Mouse (Mus musculus) heart, postnatal 0 days (tissue): ENCODE data around the gene Gm20824. TPM values are rescaled to one million over a fixed set of nuclear protein-coding genes. Genes with fewer than 3 reads are reported as not detected.
"Not testable (repeated sequence)": the region's sequence is repeated elsewhere in the genome, so short reads cannot be mapped to it uniquely, and the experiment has no call there.

Experiments used
- ATAC-seq: fragments of 200-750 bp; cut with Nextera tagmentation; 2 replicates; pipeline ENCODE4 v1.8.0; 2017; ENCODE audit warnings: low read depth, moderate number of reproducible peaks, moderate library complexity; ENCODE audit not compliant: insufficient read depth
- DNase-seq: peaks from one replicate; pipeline ENCODE4 v3.0.0-alpha.2; 2016; ENCODE audit warnings: low spot score
- H3K27ac ChIP-seq: fragments of 300-500 bp; sonication (generic); 2 replicates; pipeline ENCODE4 v1.5.1; 2014; ENCODE audit warnings: low read depth, mild to moderate bottlenecking
- H3K27me3 ChIP-seq: fragments of 300-500 bp; sonication (generic); 2 replicates; pipeline ENCODE4 v1.6.1; 2014; ENCODE audit warnings: low read length, mixed read lengths; ENCODE audit not compliant: control insufficient read depth, insufficient read depth
- H3K36me3 ChIP-seq: fragments of 300-500 bp; sonication (generic); replicated peaks from 2 replicates; pipeline ENCODE4 v1.6.1; 2014; ENCODE audit warnings: low read length, mixed read lengths; ENCODE audit not compliant: control insufficient read depth, insufficient read depth
- H3K4me1 ChIP-seq: fragments of 300-500 bp; sonication (generic); 2 replicates; pipeline ENCODE4 v1.6.1; 2014; ENCODE audit warnings: antibody characterized with exemption; ENCODE audit not compliant: control insufficient read depth, insufficient read depth
- H3K4me2 ChIP-seq: fragments of 300-500 bp; sonication (generic); 2 replicates; pipeline ENCODE4 v1.6.1; 2014; ENCODE audit warnings: low read depth, mild to moderate bottlenecking, low read length, moderate library complexity
- H3K4me3 ChIP-seq: fragments of 300-500 bp; sonication (generic); 2 replicates; pipeline ENCODE4 v1.5.1; 2014; ENCODE audit warnings: low read depth, low read length
- H3K9ac ChIP-seq: fragments of 300-500 bp; sonication (generic); replicated peaks from 2 replicates; pipeline ENCODE4 v1.6.1; 2014; ENCODE audit warnings: low read depth, low read length, mixed read lengths
- H3K9me3 ChIP-seq: fragments of 300-500 bp; sonication (generic); replicated peaks from 2 replicates; pipeline ENCODE4 v1.6.1; 2016; ENCODE audit warnings: low read length; ENCODE audit not compliant: control insufficient read depth
- WGBS: fragments of 180-500 bp; shearing (Covaris S2); extraction: QIAGEN DNeasy Blood & Tissue Kit; methylation state at CpG from one replicate; pipeline ENCODE4 v1.1.7; 2014; 5-methylcytosine and 5-hydroxymethylcytosine counted together
- polyA plus RNA-seq: library from polyadenylated mRNA; unstranded; fragments of >200 nt; fragmentation: Nextera tagmentation; extraction: Ambion mirVana; gene quantifications from 2 replicates; pipeline ENCODE4 v1.2.1, GENCODE M21; 2015
- total RNA-seq: library from RNA; depleted of rRNA; stranded (reverse); fragments of >200 nt; gene quantifications from 2 replicates; pipeline ENCODE4 v1.2.3, GENCODE M21; 2014; ENCODE audit warnings: low replicate concordance; rRNA removed

The Gm20824 gene
- not detected in 2 replicates for total RNA-seq
- polyA plus RNA-seq: not detected in 2 replicates

- not testable (repeated sequence) for H3K4me1 ChIP-seq, H3K27me3 ChIP-seq, H3K9ac ChIP-seq, H3K4me3 ChIP-seq, H3K4me2 ChIP-seq, ATAC-seq, H3K27ac ChIP-seq, DNase-seq, H3K36me3 ChIP-seq, H3K9me3 ChIP-seq
- WGBS: no CpG with 5 or more reads among the region's 6 CpGs
Observed at GRCm38 (mm10) chrY:8257607-8258006, at the start of gene Gm20824. Gm20824 (plus strand) TSS chrY:8257907.

Other genes starting within 250 kb of the Gm20824 start
- not detected in 2 replicates for gene Gm20825, start 186.4 kb upstream of the Gm20824 start, total RNA-seq
- gene Gm20825, start 186.4 kb upstream of the Gm20824 start, polyA plus RNA-seq: not detected in 2 replicates